Mouse (Mus musculus) lung, postnatal 0 days (tissue): ENCODE measurements at regions not wholly inside any gene's neighbourhood (a gene's known extent, or its start where the extent isn't known, plus 50 kb on each side); places are given as distances from the start of the nearest gene placed in this dataset.

Experiments used
- CTCF ChIP-seq: IDR thresholded peaks from 2 replicates; pipeline ENCODE4 v1.5.1; 2016; ENCODE audit warnings: antibody characterized with exemption, mild to moderate bottlenecking
- EP300 ChIP-seq: IDR thresholded peaks from 2 replicates; pipeline ENCODE4 v1.6.1; 2016; ENCODE audit warnings: antibody characterized with exemption, mild to moderate bottlenecking, control low read depth

DNA sequence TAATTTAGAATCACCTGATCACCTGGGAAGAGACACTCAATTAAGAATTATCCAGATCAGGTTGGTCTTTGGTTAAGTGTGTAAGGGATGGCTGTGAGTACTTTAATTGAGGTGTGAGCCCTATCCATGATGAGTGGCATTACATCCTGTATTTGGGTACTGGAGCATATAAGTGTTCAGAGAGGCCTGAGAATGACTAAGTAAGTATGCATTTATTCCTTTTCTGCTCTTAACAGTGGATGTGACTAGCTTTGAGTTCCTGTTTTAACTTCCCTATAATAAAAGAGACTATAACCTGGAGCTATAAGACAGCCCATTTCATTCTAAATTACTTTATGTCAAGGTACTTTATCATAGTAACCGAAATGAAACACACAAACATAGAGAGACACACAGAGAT lies 421.4 kb upstream of the Klf4 start:
- TF ChIP-seq CTCF, result no peak
- TF ChIP-seq EP300, result no peak
